Mouse (Mus musculus): ENCODE results near the gene 2010106E10Rik.

The 2010106E10Rik gene

GRCm38 (mm10) chrX:112494974-112495373 lies at the start of gene 2010106E10Rik:
Gene 2010106E10Rik (plus strand): TSS chrX:112495274.
- no peak for DNase-seq (ENCODE audit: low spot score)

DNA sequence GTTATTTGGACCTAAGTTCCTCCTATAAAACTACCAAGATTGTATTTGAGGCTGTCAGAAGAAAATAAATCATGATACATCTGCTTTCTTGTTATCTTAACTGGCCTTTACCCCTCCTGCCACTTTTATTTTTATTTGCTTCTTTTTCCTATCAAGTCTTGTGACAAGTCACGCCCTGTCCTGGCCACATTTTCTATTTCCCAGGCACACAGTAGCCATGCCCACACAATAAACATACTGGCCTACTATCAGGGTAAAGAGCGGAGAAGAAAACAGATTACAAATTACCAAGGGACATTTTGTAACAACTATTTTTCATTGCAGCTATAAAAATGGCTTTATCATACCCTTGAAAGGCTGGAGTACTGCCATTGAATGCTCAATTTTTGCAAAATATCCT lies 10.6 kb downstream of the 2010106E10Rik start:
- DNase-seq (ENCODE audit: low spot score) = no peak

DNA sequence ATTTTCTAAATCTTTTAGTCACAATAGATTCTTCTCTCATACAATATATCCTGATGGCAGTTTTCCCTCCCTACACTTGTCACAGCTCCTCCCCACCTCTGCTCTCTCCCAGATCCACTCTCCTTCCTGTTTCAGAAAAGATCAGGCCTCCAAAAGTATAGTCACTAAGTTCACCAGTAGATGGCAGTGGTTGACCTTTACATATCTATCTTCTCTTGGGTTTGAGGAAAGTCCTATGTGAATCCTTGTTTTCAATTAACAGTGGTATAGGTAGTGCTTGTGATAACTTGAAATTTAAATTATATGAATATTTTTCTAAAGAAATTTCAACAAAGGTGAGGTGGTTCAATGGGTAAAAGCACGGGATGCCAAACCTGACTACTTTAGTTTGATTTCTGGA lies 29.7 kb downstream of the 2010106E10Rik start:
- DNase-seq (ENCODE audit: low spot score) = no peak

GRCm38 (mm10) chrX:112543115-112543514 lies 48.0 kb downstream of the 2010106E10Rik start:
- no peak for DNase-seq (ENCODE audit: low spot score)

GRCm38 (mm10) chrX:112567716-112568115 lies 72.6 kb downstream of the 2010106E10Rik start:
- DNase-seq (ENCODE audit: low spot score) = no peak

GRCm38 (mm10) chrX:112600511-112601305 lies 105.6 kb downstream of the 2010106E10Rik start, which contains the start of gene Zfp711:
Gene Zfp711 (plus strand): TSS chrX:112600526.
- no peak for DNase-seq (ENCODE audit: low spot score)

GRCm38 (mm10) chrX:112601306-112602120 lies 106.4 kb downstream of the 2010106E10Rik start:
- no peak for DNase-seq (ENCODE audit: low spot score)

All from urinary bladder, postnatal 10 days (tissue).